Mouse (Mus musculus) gastrocnemius, postnatal 14 days (tissue): ENCODE data around the gene Inava. TPM values are rescaled to one million over a fixed set of nuclear protein-coding genes. Genes with fewer than 3 reads are reported as not detected.

Source experiments
- DNase-seq: peaks from one replicate; pipeline ENCODE4 v3.0.0; 2021; ENCODE audit warnings: mixed read lengths
- intact Hi-C: fragments of 180-260 bp; cut with DNase I; formaldehyde crosslinking; loops from one replicate; pipeline ENCODE4 v1.15.1; 2025; ENCODE audit warnings: low total_unique reads
- long read RNA-seq, 2 experiments: library from polyadenylated mRNA; stranded (forward); transcript quantifications; one replicate each; pipeline ENCODE4 v2.0.0; 2021
- total RNA-seq, 2 experiments: library from RNA; stranded (reverse); gene quantifications; 2 replicates each; pipeline ENCODE4 v1.2.3; 2021

The Inava gene
- not detected for total RNA-seq
- long read RNA-seq, experiment 1, partial matches to known transcripts, result 1 of 1 reads
- long read RNA-seq, experiment 1, other reads (novel, unspliced or antisense), result 0 of 1 reads
- long read RNA-seq, experiment 2, result 0 reads

- DNase-seq, result peak; percentile 22
- intact Hi-C loops, result no loop called here
Measured at GRCm38 (mm10) chr1:136233892-136234594, at the start of gene Inava. Gene Inava (minus strand): TSS chr1:136234264.

DNA sequence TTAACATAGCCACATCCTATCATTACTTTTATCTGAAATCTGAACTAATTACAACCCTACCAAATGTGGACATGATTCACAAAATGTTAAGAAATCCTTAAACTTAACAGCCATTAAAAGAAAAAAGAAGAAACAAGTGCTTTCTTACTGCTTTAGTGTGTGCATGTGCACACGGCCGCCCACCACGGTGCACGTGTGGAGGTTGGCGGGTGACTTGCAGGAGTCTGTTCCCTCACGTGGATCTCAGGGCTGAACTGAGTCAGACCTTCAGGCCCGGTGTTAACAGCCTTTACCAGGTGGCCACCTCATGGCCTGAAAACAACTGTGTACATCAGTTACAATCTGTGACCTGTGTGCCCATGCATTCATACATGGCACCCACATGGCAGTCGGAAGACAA is 43.3 kb upstream of the Inava start:
- intact Hi-C loops, result no loop called here
- DNase-seq, result no peak

- intact Hi-C loops, result no loop called here
- no peak for DNase-seq
Measured at GRCm38 (mm10) chr1:136268224-136268623, 34.2 kb upstream of the Inava start.

DNA sequence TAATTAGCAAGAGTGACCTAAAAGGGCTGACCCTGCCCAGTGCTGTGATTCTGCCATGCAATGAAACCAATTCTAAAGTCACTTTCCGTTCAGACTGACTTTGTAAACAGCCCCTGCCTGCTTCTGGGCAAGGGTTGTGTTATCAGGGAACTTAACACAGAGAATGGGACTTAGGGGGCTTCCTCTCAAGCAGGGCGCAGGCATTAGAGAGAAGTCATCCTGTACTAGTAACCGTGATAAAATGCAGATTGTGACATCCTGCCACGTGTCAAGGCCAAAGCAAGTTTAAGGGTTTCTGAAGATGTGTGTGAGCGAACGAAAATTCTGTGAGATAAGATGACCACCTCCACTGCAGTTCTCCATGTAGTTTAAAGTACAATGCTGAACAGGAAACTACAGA is 32.1 kb upstream of the Inava start:
- intact Hi-C loops, result no loop called here
- no peak for DNase-seq

GRCm38 (mm10) chr1:136263355-136263754 is 29.3 kb upstream of the Inava start:
- intact Hi-C loops, result no loop called here
- no peak for DNase-seq

GRCm38 (mm10) chr1:136260635-136261238 is 26.7 kb upstream of the Inava start, which contains the start of gene Gpr25:
Gene Gpr25 (minus strand): TSS chr1:136260873.
- no peak for DNase-seq
- intact Hi-C loops, result no loop called here

DNA sequence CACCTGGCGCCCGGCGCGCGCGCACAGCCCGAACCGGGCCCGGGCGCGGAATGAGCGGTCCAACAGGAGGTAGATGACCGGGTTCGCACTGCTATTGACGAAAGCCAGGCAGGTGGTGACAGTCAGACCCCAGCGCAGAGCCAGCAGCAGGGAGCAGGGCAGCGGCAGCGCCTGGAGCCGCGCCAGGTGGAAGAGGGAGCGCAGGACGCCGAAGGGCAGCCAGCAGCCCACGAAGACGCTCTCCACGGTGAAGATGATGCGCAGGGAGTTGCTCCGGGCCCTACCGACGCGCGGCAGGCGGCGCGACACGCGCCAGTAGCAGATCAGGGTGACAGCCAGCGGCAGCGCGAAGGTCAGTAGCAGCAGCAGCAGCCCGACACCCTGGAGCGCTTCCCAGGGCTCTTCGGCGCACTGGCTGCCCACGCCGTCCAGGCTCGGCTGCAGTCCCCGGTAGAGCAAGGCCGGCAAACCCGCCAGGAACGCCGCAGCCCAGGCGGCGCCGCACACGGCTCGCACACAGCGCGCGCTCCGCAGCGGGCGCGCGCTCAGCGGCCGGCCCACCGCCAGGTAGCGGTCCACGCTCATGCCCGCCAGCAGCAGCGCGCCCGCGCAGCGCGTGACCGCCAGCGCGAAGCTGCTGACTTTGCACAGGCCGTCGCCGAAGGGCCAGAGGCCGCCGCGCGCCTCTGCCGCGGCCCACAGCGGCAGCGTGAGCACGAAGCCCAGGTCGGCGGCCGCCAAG is 26.0 kb upstream of the Inava start:
- intact Hi-C loops, result no loop called here
- DNase-seq, result peak; percentile 67

- no peak for DNase-seq
Measured at GRCm38 (mm10) chr1:136259543-136259892, 25.5 kb upstream of the Inava start.

DNA sequence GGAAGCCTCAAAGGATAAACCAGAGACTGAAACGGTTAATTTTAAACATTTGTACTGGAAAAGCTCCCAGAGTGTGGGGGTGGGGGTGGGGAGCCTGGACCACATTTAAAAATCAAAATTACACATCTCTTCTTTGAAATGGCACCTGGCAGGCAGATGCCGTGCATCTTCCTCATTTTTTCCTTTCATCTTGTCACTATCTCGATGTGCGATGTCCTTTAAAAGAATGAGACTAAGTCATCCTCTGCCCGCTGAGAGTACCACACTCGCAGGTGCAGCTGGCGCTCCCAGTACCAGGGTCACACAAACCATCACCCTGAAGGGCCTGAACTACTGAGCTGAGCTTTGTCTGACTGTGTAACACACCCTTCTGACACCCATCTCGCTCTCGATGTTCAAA is 24.4 kb upstream of the Inava start:
- DNase-seq, result no peak
- intact Hi-C loops, result no loop called here

More at GRCm38 (mm10) chr1:136259543-136259892, 25.5 kb upstream of the Inava start:
- intact Hi-C loops, result no loop called here

- DNase-seq, result no peak
- intact Hi-C loops, result no loop called here
Measured at GRCm38 (mm10) chr1:136255657-136256056, 21.6 kb upstream of the Inava start.

DNA sequence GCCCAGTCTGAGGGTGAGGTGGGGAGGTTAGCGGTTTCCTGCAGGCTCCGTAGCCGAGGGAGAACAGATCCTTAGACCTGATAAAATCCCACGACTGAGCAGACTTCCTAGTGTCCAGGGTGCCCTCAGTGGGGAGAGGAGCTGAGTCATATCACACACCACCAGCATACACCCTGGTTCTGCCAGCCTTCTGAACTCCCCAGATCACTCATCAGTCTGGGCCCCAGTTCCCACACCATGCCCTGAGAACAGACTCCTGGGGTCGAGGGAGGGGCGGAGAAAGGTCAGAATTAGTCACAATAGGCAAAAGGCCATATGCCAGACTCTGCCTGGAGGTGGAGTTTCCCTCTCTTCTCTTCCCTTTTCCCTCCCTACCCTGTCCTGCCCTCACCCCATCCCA is 21.1 kb upstream of the Inava start:
- DNase-seq, result no peak
- intact Hi-C loops, result no loop called here

- intact Hi-C loops, result no loop called here
- no peak for DNase-seq
Measured at GRCm38 (mm10) chr1:136254503-136255065, 20.5 kb upstream of the Inava start.

GRCm38 (mm10) chr1:136253472-136253871 is 19.4 kb upstream of the Inava start:
- no peak for DNase-seq

GRCm38 (mm10) chr1:136249662-136250061 is 15.6 kb upstream of the Inava start:
- DNase-seq, result no peak
- intact Hi-C loops, result no loop called here

More at GRCm38 (mm10) chr1:136253472-136253871, 19.4 kb upstream of the Inava start:
- intact Hi-C loops, result no loop called here

GRCm38 (mm10) chr1:136247393-136247792 is 13.3 kb upstream of the Inava start:
- intact Hi-C loops, result no loop called here
- no peak for DNase-seq

GRCm38 (mm10) chr1:136244469-136244868 is 10.4 kb upstream of the Inava start:
- intact Hi-C loops, result no loop called here
- no peak for DNase-seq

GRCm38 (mm10) chr1:136241801-136242200 is 7.7 kb upstream of the Inava start:
- intact Hi-C loops, result no loop called here

DNA sequence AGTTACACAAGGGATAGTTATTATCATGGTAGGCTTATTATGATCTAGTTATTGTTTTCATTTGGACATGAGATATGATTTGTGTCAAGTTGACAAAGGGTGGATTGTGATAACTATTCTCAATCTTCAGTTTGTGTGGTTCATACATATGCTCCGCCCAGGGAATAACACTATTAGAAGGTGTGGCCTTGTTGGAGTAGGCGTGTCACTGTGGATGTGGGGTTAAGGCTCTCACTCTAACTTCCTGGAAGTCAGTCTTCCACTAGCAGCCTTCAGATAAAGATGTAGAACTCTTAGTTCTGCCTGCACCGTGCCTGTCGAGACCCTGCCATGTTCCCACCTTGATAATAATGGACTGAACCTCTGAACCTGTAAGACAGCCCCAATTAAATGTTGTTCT is 4.4 kb upstream of the Inava start:
- intact Hi-C loops, result no loop called here

More at GRCm38 (mm10) chr1:136241801-136242200, 7.7 kb upstream of the Inava start:
- DNase-seq, result no peak

DNA sequence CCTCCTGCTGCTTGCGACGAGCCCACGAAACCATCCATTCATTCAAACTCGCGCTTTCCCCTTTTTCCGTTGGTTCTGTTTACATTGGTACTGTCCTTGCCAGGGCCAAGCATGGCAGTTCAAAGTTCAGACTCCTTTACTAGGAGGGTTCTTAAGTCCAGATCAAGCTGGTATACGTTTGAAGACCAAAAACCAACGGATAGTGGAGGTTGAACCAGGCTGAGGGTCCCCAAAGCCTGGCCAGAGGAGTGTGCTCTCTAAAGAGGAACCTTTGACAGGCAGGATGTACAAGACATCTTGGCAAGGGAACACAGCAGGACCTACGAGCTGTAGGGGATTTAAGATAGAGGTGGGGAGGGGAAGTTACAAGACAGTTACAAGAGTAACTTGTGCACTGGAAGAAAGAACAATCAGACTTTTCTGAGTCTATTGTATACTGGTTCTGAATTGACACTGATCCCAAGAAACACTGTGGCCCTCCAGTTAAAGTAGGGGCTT is 580 bp upstream of the Inava start:
- DNase-seq, result no peak
- intact Hi-C loops, result no loop called here

More for the DNA sequence above, 4.4 kb upstream of the Inava start:
- no peak for DNase-seq
